Mouse (Mus musculus) skeletal muscle tissue, adult 2 months (tissue): ENCODE data around the gene Zfp536.

ENCODE experiments used
- DNase-seq: peaks from one replicate; pipeline ENCODE4 v3.0.0-alpha.2; 2012; ENCODE audit warnings: low read depth, low spot score

The Zfp536 gene

DNA sequence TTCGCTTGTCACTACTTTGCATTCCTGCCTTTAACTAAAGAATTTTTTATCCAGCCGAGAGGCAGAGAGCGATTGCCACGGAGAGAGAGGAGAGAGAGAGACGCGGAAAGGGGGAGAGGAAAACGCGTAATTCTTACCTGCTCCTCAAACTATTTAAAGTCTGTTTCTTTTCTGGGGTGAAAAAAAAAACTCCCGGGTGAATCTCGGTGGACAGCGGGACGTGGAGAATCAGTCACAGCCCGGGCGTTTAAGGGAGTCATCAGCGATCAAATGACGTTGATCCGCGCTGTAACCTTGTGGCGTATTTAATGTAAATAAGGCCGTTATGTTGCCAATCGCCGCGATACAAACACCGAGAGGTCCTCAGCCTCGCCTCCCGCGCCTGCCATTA, at the start of gene Zfp536:
Gene Zfp536 (minus strand): TSS at position 330 of the 391 bp plus-strand sequence.
- no peak for DNase-seq

DNA sequence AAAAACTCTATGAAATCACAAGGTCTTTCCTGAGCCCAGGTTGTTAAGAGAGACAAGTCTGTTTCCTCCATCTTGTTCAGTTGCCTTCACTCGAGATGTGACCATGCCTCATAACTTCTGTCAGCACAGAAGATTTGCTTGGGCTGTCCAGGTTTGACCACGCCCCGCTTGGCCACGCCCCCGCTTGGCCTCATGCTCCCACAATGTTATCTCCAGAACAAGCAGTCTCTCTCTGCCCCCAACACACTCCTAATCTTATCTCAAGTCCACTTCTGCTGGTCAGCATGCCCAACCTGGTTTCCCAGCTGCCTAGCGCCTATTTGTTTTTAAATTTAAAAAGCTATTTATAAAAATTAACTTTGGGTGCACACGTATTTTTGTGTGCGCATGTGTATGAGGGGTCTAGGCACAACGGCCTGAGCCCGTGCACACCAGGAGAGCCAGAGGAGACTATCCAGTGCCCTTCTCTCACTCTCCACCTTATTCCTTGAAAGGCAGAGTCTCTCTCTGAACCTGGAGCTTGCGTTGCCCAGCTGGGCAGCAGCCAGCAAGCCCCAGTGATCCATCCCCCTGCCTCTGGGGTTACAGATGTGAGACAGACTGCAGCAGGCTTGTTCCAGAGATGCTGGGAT, 47.3 kb upstream of the Zfp536 start:
- no peak for DNase-seq

DNA sequence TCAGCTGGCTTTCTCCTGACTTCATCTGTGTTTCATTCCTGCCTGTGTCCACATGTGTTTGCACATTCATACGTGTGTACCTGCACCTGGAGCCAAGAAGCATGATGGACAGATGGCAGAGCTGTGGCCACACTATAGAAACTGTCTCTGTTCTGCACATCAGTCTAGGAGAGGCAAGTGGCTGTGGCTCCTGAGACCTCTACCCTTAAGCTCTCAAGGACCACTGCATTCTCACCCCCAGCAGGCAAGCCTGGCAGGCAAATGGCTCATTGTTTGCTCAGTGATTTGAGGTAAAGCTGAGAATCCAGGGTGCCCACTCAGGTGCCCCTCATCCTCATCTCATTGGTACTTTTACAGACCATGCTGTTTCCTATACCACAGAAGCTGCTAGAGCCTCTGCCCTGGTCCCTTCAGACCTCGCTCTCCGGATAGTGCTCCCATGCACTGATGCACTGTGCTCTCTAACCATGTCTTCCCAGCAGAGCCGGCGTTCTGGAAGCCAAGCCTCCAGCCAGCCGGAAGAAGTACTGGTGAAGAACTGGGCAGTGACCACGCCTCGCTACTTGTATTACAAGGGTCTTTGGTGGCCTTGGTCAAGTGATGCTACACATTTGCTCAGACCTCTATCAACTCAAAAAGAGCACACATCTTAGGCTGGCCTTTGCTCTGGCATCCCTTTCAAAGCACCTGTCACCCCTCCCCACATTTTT, 45.3 kb upstream of the Zfp536 start:
- no peak for DNase-seq

DNA sequence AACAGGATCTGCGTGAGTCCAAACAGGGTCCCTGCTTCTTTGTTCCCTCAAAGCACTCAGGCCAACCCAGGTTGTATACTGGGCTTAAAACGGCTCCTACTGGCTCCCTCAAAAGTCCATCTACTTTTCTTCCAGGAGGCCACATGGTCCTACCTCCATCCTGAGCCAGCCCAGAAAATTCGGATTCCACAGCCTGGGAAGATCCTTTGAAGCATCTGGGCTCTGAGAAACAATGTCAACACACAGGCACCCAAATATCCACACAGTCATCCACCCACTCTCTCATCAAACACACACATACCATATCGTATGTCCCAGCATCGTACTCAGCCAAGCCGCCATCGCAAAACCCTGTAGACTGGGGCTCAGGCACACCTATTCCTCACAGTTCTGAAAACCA, 43.5 kb upstream of the Zfp536 start:
- no peak for DNase-seq

DNA sequence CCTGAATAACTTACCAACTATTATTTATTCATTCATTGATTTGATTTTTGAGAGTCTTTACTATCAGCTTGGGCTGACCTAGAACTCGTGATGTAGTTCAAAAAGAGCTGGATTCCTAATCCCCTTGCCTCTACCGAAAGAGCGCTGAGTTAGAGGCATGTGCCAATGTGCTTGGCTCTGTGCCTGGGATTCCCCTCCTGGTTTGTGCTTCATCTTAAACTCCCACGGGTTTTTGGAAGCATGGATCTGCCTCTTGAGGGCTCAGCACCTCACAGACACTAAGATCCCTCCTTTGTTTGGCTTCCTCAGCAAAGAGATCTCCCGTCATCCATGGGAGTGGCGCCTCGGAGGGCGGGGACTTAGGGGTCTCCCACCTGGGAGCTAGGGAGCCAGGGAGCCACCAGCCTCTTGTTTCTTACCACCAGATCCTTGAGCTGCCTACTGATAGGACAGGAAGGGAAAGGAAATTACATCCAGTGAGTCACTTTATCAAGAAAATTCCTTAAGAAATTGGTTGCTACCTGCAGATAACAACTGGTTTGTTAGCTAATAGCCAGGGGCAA, 41.5 kb upstream of the Zfp536 start:
- no peak for DNase-seq

DNA sequence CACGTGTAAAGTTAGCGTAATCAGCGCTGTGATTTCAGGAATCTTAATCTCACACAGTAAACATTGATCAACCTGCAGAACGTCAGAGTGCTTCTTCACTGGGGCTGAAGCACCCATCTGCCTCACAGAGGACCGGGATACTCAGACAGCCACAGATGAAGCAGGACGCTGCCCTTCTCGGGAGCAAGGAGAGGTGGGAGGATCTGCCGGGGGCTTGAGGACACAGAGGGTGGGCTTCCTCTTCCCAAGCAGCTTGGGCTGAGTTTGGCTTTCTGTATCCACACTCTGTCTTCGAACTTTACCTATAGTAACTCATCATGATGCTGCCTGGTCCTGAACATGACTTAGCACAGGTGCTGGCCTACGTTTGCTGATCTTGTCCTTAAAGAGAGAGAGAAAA, 40.2 kb upstream of the Zfp536 start:
- DNase-seq: no peak

DNA sequence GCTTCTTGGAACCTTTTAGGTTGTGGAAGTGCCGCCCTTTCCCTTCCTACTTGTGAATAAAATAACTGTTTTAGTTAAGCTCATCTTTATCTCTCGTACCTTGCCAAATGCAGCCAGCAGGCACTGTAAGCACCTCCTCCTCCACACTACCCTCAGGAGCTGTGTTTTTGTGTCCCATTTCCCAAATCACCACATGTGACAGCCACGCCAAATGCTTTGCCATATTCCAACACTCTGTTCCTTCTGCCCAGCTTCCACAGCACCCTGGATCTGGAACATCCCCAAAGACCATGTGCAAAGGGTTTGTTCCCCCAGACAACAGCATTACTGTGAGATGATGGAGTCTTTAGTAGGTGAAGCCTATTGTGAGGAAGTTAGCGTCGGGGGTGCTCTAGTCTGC, 36.5 kb upstream of the Zfp536 start:
- DNase-seq: no peak

DNA sequence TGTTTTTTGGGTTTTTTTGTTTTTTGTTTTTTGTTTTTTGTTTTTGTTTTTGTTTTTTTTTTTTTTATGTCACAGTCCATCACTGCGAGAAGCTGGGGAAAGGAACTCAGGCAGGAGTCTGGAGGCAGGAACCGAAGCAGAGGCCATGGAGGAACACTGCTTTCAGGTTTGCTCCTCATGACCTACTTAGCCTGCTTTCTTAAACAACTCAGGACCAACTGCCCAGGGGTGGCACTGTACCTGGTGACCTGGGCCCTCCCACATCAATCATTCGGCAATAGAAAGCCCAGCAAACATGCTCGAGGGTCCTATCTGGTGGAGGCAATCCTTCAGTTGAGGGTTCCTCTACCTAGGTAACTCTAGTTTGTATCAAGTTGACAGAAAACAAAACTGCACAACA, 35.6 kb upstream of the Zfp536 start:
- no peak for DNase-seq

DNA sequence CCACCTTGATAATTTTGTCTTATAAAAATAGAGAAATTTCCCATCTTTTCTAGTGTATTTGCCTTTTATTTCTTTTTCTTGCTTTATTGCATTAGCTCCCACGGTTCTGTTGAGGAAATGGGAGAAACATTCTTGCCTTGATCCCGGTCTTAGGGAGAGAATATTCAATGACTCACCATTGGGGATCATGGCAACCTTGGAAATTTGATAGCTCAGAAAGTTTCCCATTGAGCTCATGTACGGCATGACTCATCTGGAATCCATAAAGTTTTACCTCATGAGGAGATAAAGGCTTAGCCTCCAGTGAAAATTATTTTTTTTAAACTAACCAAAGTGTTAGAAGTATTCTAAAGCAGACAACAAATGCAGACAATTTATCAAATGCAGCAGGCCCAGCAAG, 27.7 kb upstream of the Zfp536 start:
- no peak for DNase-seq

DNA sequence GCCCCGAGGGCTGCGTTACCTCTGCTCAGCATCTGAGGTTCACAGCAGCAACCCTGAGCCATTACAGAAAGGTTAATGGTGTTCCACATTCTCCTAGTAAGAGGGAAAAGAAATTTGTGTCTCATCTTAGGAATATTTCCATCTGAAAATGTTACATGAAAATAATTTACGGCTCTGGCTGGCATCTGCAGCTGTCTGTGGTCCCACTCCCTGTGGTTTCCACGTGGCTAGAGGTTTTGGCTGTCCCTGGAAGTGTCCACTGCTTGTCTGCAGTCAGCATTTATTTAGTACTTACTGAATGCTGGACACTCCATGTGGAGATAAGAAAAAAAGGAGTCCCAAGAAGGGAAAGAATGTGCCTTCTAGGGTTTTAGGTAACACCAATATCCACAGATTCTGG, 15.3 kb upstream of the Zfp536 start:
- no peak for DNase-seq

DNA sequence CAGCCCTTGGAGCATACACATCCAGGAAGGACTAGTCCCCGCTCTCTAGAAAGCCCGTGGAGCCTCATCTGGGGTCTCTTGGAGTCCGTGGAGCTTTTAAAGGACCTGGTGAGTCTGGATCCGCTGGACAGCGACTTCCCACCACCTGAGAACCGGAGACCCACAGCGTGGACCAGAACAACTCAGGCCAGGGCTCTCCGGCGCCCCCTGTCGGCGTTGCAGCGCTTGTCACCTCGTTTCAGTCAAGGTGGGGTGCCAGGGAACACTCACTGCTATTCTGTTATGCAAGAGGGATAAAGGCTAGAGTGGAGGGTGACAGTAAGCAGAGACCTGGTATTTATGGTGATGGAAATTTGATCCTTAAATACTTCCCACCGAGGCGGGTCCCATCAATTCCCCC, 2.1 kb upstream of the Zfp536 start:
- DNase-seq: peak; percentile 11

DNA sequence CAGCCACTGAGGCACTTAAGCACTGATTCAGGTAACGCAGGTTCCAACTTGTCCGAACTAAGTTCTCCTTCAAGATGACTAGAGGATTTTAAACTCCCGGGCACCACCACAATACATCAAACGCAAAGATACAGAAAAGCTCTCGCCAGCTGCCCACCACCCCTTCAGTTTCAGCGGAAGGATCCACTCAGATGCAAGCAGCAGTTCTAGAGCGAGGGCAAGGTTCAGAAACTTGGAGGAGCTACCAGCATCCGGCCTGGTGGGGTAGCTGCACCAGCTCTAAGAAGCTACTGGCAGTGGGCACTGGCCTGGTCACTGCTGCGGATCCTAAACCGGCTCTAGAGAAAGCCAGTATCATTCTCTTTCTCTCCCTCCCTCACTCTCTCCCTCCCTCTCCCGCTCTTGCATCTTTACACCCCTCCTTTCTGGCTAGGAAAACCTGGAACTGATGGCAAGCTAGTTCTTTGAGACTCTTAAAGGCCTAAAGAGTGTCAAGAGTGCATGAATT, 1.1 kb upstream of the Zfp536 start:
- DNase-seq: no peak

DNA sequence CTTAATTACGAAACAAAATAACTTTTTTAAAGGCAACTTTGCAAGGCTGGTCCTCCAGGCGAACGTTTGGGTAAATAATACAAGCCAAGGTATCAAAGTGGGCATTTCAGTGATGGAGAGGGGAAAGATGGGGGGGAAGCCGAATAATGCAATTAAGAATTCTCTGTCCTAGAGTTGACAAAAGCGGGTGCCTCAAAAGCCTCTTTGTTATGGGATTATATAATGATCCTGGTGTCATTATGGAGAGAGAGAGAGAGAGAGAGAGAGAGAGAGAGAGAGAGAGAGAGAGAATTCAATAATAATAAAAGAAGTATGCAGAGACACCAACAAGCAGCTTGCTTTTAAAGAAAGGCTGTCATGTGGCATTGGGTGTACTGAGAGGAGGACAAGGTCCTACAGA, 465 bp upstream of the Zfp536 start:
- no peak for DNase-seq

DNA sequence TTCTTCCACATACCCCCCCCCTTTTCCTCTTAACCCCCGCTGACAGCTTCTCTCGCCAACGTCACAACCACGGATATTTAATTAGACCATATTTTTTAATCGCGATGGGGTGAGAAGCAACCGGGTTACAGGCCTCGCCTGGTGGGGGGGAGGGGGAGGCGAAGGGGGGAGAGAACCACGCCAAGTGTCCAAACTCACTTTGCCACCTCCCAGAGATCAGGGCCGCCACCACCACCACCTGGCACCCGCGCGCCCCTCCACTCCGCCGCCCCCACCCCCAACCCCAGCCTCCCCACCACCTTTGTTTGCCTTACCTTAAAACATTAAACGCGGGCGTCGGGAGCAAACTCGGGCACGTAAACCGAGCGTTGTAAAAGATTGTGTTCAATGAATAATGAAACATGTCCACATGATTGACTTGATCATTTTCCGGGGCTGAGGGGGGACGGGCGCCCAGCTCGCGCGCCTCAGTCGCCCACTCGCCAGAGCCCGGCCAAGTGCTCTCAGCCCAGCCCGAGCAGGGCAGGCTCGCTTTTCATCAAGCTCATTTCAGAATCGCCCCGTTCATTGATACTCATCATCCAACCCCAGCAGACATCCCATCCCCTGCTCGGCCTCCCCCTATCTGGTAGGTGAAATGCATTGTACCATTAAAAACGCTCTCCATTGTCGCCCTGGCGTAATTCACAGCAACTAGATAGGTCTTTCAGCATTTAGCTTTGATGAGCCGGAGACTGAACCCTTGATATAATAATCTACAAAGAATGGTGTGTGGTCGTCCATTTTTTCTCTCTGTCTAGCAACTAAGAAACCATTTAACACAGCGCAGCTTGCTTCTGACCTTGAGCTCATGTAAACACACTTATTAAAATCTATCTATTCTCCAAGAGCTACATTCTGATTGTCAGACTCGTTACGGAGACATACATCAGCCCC, 797 bp downstream of the Zfp536 start:
- no peak for DNase-seq

DNA sequence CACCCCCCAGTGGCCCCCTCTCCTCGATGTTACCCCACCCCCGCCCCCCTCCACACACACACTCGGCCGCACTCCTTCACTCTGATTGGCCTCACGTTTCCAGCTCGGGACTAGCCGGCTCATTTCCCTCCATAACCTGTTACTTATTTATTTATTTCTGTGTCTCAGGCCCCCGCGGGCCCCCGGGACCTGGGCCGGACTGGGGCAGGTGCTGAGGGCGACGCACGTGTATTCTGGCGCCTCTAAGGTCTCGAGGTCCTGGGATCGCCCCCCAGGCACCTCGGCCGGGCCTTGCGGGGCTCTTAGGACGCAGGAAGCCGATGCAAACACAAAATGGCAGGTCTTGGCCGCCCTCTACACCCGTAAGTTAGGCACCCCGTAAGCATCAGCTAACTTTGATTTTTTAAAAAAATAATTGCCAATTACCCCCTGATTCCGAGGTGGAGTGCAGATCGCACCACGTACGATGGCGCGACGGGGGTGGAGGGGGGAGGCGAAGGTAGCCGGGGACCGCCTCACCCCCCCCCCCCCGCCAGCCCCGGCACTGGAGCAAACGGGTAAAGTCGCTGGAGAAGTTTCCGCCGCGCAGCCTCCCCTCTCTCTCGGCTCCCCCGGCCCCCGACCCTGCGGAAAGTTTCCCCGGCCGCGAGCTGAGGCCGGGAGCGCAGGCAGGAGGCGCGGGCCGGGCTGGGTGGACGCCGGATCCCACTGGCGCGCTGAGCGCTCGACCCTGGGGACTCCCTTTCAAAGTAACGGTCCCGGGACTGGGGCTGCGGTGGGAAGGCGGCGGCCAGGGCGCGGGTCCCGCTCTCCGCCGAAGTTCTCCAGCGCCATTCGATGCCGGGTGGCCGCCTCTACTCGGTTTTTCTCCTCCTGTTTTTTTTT, 1.7 kb downstream of the Zfp536 start:
- DNase-seq: no peak

DNA sequence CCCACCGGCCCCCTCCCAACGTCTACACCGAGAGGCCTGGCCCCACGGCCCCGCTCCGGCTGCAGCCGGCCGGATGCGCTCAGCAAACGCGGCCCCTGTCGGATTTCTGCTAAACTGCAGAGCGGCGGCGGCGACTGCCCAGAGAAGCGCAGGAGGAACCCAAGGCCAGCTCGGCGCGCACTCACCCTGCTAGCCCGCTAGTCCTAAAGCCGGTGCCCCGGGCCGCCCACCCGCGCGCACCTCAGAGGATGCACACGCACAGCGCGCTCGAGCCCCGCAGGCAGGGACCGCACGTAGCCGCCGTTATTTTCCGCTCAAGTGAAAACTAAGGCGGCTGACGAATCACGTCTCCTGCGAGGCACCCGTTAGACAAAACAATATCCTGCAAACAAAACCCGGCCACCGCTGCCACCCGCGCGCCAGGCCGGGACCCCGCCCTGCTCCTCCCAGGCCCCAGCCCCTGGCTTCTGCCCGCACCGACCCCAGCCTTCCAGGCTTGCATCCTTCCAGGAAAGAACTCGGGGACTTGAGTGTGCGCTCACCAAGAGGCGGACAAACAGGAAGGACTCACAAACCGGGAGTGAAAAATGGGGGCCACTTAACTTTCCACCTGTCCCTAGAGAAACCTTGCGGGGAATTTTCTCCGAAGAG, 2.9 kb downstream of the Zfp536 start:
- DNase-seq: peak; percentile 8

DNA sequence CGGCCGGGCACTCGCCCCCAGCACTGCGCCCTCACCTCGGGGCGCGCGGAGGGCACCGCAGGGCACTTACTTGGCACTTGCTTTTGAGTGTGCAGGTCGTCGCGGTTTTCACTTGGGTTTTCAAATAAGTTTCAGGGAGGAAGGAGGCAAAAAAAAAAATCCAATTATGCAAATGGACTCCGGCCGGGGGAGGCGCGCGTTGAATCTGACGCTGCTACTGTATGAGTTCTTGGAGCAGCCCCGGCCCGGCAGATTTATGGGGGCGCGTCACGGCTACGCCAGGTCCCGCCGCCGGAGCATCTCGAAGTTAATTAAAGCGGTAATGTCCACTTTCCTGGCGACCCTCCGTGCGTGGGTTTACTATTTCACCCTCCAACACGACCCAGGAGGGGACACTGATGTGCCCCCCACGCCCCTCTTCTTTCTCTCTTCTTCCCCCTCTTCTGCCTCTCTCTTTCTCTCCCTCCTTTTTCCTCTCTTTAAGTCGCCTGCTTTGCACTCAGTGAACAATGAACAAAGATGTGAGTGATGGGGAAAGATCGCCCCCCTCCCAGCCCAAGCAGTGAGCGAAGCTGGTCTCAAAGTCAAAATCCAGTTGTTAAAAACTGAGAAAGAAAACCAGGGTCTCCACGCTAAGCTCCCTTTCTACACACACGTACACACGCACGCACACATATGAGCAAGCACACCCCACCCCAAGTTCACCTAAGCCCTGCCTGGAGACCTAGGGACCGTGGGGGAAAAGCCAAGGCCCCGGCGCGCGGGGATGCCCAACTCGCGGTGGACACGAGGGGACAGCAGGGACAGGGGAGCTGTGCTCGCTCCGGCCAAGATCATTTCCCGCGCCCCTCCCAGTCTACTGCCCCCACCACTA, 3.7 kb downstream of the Zfp536 start:
- no peak for DNase-seq

DNA sequence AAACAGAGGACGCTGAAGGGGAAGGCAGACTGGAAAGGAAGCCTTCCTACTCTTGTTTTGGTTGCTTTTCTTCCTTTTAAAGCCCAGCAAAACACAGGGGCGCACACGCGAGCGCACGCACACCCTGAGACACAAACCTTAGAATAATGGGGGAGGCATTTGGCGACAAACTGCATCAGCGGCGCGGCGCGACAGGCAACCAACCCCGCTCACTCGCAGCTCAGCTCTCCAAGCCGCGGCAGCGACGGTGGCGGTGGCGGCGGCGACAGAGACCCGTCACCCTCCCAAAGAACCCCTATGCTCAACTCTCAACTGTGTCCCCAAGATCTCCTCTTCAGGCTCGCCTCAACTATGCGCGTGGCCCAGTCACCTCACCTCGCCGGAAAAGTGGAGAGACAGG, 4.4 kb downstream of the Zfp536 start:
- DNase-seq: no peak

DNA sequence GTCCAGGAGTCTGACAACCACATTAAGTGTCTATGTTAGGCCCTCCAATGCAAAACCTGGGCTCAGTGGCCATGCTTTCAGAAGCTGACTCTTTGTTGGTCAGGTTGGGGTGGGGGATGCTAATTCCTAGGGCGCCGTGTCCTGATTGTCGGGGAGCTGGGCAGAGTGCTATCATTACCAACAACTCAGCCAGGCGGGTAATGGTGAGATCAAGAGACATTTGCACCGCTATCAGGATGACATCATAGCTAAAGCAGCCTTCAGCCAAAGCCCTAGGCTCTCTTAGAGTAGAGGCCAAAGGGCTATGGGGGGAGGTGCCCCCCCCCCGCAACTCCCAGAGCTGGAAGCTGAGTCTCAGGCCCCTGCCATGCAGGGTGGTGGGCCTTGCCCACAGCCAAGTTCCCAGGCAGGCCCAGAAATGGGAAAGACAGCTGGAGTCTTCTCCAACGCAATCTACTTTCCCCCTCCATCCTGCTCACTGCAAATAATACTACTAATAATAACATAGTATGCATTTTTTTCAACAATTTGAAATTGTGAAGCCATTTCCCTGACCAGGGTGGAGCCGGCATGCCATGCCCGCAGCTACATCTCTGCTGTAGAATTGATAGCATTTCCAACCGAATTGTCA, 5.0 kb downstream of the Zfp536 start:
- DNase-seq: no peak
